Mouse (Mus musculus) Muller cell, postnatal 12 days (primary cell): ENCODE results near the gene Btc.

Experiments
- DNase-seq: peaks from one replicate; pipeline ENCODE4 v3.0.0-alpha.2; 2015; ENCODE audit errors: inconsistent ontology term

The Btc gene

GRCm38 (mm10) chr5:91320348-91320747 is 82.4 kb downstream of the Btc start:
- DNase-seq: peak; percentile 21

- no peak for DNase-seq
Measured at GRCm38 (mm10) chr5:91313971-91314370, 88.8 kb downstream of the Btc start.

DNA sequence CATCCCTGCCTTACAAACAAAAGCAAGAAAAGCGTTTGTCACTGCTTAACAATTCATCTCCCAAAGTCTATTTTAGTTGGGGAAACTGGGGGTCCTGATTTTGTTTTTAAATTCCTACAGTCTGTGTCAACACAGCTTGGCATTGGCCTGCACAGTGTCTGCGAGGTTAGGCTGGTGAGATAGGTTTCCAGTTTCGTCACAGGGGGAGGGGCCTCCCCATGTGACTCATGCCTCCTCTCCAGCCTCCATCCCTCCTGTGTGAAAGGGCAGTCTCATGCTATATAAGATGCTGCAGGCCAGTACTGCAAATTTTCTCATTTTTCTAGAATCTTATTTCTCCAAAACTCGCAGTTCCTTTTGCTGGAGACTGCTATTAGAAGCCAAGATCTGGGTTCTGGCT is 91.0 kb downstream of the Btc start:
- peak; percentile 61 for DNase-seq

DNA sequence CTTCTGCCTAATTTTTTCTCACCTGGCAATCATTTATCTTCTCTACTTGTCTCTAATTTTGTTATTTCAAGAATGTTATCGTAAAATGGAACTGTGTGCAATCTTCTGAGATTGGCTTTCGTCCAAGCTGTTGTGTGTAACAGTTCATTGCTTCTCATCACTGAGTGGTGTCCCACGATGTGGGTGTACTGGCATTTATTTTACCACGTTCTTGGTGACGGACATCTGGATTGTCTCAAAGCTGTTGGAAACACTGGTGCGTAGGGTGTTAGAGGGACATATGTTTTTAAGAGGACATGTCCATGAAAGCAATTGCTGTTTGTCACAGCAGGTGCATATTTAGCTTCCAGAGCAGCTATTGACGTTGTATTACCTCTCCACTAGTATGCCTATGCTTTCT is 94.2 kb downstream of the Btc start:
- no peak for DNase-seq

GRCm38 (mm10) chr5:91307907-91308306 is 94.9 kb downstream of the Btc start:
- peak; percentile 73 for DNase-seq
